Mouse (Mus musculus) cerebellum, adult 2 months (tissue): ENCODE results near the gene Cyp4a31.
"Not testable (repeated sequence)": the region's sequence is repeated elsewhere in the genome, so short reads cannot be mapped to it uniquely, and the experiment has no call there.

Source experiments
- CTCF ChIP-seq: fragments of 200-500 bp; IDR thresholded peaks from 2 replicates; pipeline ENCODE4 v1.5.1; 2011; ENCODE audit warnings: low read depth, mild to moderate bottlenecking, control low read depth, low read length, moderate library complexity, borderline replicate concordance; ENCODE audit not compliant: insufficient read depth
- POLR2A ChIP-seq: fragments of 200-500 bp; IDR thresholded peaks from 2 replicates; pipeline ENCODE4 v1.6.1; 2011; ENCODE audit warnings: low read length, control low read depth, borderline replicate concordance; ENCODE audit not compliant: insufficient read depth

DNA sequence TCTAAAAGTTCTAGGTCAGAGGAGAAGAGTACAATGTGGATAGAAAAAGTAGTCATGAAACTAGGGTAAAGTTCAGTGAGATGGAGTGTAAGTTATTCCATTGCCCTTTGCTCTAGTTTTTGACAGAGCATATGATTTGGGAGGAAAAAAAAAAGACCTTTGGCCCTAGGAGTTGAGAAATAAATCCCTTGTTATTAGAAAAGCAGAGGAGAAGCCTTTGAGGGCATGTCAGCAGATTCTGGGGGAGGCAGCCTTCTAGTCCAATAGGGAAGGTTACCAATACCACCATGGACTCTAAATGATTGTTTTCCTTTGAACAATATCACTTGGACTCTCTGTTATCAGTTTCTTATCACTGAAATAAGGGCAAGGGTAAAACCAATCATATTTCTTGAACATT, 49.5 kb upstream of the Cyp4a31 start:
- not testable (repeated sequence) for TF ChIP-seq POLR2A, CTCF
